Mouse (Mus musculus) left cerebral cortex, postnatal 36 days (tissue): ENCODE results near the gene Tnfsf10. TPM values are rescaled to one million over a fixed set of nuclear protein-coding genes. Genes with fewer than 3 reads are reported as not detected.

ENCODE experiments used
- DNase-seq, 2 experiments: peaks; one replicate each; pipeline ENCODE4 v3.0.0; 2021 to 2022; ENCODE audit warnings: low spot score in 2 of 2, mixed read lengths in 1 of 2
- intact Hi-C: fragments of 180-260 bp; cut with DNase I; formaldehyde crosslinking; loops from one replicate; pipeline ENCODE4 v1.15.1; 2025
- total RNA-seq, 2 experiments: library from RNA; stranded (reverse); gene quantifications; 2 replicates each; pipeline ENCODE4 v1.2.3; 2021

Tnfsf10 gene
- total RNA-seq, 2 experiments from 2014 or later = 1.1 to 1.5 TPM

DNA sequence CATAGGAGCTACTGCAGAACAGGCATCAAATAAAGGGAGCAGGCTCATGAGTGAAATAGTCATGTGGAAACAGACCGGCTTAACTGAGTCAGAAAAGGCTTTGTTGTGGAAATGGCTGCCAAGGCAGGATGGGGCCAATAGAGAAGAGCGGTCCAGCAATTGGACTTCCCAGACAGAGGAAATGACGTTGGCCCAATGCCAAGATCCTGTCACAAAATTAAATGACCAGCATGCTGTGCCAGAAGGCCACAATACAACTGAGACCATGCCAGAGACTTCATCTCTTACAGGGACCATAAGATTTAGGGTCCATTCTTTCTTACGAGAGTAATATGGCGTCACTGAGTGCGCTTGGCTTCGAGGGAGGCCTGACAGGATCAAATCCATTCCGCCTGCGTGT lies 34.3 kb downstream of the Tnfsf10 start:
- intact Hi-C loops = no loop called here
- DNase-seq = no peak

GRCm38 (mm10) chr3:27359100-27359720 lies 42.4 kb downstream of the Tnfsf10 start:
- intact Hi-C loops = no loop called here
- DNase-seq = no peak

GRCm38 (mm10) chr3:27370125-27370524 lies 53.3 kb downstream of the Tnfsf10 start:
- intact Hi-C loops = no loop called here
- no peak for DNase-seq

- intact Hi-C loops = no loop called here
- no peak for DNase-seq
Observed at GRCm38 (mm10) chr3:27370582-27371275, 53.9 kb downstream of the Tnfsf10 start.

- intact Hi-C loops = no loop called here
- no peak for DNase-seq
Observed at GRCm38 (mm10) chr3:27371276-27371621, 54.4 kb downstream of the Tnfsf10 start, which contains the start of gene Ghsr. TSS of gene Ghsr (plus strand) at chr3:27371351.

DNA sequence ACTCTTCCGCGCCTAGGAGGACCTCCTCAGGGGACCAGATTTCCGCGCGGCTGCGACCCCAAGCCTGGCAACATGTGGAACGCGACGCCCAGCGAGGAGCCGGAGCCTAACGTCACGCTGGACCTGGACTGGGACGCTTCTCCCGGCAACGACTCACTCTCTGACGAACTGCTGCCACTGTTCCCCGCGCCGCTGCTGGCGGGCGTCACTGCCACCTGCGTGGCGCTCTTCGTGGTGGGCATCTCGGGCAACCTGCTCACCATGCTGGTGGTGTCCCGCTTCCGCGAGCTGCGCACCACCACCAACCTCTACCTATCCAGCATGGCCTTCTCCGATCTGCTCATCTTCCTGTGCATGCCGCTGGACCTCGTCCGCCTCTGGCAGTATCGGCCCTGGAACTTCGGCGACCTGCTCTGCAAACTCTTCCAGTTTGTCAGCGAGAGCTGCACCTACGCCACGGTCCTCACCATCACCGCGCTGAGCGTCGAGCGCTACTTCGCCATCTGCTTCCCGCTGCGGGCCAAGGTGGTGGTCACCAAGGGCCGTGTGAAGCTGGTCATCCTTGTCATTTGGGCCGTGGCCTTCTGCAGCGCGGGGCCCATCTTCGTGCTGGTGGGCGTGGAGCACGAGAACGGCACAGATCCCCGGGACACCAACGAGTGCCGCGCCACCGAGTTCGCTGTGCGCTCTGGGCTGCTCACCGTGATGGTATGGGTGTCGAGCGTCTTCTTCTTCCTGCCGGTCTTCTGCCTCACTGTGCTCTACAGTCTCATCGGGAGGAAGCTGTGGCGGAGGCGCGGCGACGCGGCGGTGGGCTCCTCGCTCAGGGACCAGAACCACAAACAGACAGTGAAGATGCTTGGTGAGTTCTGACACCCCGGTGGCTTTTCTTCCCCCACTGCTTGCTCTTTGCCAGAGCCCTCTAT lies 55.2 kb downstream of the Tnfsf10 start:
- DNase-seq = peak in 1 of 2 experiments; percentile 14
- intact Hi-C loops = no loop called here

DNA sequence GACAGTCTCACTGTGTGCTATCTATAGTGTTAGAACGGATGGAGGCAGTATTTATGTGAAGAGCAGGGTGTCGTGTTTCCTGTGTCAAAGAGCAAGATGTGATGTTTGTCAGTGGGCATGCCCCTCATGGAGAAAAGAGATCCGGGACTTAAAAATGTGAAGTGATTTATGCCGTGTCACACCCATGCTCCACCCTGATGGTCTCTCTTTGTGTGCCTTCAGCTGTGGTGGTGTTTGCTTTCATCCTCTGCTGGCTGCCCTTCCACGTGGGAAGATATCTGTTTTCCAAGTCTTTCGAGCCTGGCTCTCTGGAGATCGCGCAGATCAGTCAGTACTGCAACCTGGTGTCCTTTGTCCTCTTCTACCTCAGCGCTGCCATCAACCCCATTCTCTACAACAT lies 57.6 kb downstream of the Tnfsf10 start:
- no peak for DNase-seq
- intact Hi-C loops = no loop called here

DNA sequence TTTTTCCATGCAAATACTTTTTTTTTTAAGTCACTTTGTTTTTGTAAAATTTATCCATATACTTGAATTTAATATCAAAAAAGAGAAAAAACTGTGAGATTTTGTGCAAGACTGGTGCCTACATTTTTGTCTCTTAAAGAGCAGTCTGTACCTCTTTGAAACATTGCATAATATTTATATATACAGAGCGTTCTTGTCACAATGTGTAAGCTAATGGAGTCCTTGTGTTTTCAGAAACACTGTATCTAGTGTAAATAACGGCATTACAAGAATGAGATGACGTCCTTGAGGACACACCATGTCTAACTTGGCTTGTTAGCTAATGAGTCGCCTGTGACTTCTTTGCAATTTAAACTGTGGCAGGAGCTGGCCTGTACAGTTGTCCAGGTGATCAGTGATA lies 61.1 kb downstream of the Tnfsf10 start:
- DNase-seq = no peak

GRCm38 (mm10) chr3:27384836-27385235 lies 68.0 kb downstream of the Tnfsf10 start:
- no peak for DNase-seq
- intact Hi-C loops = no loop called here

More for the DNA sequence above, 61.1 kb downstream of the Tnfsf10 start:
- intact Hi-C loops = no loop called here

DNA sequence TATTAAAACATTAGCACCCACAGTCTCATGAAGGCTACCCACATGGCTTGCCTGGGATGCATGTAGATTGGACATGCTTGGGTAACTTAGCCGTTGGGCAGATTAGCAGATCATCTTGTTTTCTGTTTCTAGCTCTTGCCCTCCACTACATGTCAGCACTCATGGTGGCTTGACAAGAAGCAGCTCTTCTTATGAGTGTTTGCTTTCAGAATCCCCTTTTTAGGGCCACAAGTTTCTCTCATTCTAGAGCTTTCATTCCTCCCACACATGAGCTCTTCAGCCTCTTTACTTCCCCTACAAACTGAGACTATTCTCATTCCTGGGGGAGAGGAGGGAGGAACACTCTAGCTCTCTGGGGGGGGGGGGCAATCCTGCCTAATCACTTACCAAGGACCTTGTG lies 73.1 kb downstream of the Tnfsf10 start:
- intact Hi-C loops = no loop called here
- DNase-seq = no peak

Other genes with a start within 250 kb of the Tnfsf10 start
- gene Ect2, start 163.2 kb upstream of the Tnfsf10 start, total RNA-seq = 1 to 10 TPM in 1 of 2 experiments, under 1 TPM in 1; 0.96 to 1.1 TPM
- gene Nceh1, start 134.1 kb upstream of the Tnfsf10 start, total RNA-seq = 100 to 1,000 TPM; 111 to 126 TPM
- under 1 TPM in 1 of 2 experiments, not detected in 1; 0.14 TPM for gene Ghsr, start 54.3 kb downstream of the Tnfsf10 start, total RNA-seq